Mouse (Mus musculus): ENCODE measurements around the gene Mblac1.
A peak's percentile ranks its signal among the peaks of the same experiment; 100 is the strongest.
"Not testable (repeated sequence)": the region's sequence is repeated elsewhere in the genome, so short reads cannot be mapped to it uniquely, and the experiment has no call there.

Mblac1 gene

DNA sequence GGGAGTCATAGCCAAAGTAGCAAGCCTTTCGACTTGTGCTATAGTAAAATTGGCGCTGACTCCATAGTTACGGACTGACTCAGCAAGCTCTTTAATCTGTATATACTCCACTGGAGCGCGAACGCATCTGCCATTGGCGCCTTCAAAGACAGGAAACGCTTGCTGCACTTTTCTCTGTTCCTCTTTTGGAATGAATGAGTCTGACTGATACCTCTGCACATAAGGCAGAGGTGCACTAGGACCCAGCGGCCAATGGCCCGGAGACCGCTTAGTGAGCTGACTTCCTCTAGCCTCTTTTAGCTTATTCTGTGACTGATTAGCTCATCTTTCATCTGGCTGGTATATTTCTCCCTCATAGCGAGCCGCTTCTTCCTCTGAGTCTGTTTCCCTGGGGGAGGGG lies 22.5 kb downstream of the Mblac1 start:
- DNase-seq (ENCODE audit: low spot score): not testable (repeated sequence)

DNA sequence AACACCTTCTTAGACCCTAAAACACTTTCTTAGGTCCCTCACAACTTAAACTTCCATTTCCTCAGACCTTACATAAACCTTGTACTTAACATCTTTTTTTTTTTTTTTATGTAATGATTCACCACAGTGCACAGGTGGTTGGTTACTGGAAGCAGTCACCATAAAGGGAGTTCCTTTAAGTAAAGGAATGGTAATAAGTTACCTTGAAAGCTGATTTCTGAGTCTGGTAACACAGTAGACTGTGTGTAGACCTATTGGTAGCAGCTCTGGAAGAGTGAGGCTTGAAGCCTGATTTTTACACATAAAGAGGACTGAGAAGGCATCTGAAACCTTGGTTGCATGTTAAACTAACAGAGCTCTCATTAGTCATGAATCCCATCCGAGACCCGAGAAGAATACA lies 25.8 kb downstream of the Mblac1 start:
- no peak for DNase-seq (ENCODE audit: low spot score)

DNA sequence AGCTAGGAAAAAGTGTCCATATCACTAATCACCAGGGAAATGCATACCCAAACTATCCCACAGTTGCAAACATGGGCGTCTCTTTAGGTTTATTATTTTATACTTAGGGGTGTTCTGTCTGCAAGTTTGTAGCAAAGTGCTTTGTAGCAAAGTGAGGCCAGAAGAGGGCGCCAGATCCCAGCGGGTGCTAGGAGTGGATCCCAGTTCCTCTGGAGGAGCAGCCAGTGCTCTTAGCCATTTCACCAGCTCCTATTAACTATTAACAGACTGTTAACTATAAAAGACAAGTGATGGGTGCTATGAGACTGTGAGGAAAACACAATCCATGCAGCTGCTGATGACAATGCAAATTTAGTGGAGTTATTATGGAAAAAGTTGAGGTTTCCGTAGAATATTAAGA lies 28.0 kb downstream of the Mblac1 start:
- DNase-seq (ENCODE audit: low spot score): peak; percentile 93

DNA sequence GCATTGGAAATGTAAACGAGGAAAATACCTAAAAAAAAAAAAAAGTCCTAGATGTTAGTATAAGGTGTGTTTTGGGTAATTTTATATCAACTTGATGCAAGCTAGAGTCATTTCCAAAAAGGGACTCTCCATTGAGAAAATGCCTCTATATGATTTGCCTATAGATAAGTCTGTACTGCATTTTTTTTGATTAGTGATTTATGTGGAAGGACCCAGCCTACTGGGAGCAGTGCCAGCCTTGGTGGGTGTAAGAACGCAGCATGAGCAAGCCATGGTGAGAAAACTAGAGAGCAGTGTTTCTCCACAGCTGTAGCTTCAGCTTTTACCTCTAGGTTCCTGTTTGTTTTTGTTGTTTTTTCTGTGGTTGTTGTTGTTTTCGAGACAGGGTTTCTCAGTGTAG lies 29.2 kb downstream of the Mblac1 start:
- no peak for DNase-seq (ENCODE audit: low spot score)

DNA sequence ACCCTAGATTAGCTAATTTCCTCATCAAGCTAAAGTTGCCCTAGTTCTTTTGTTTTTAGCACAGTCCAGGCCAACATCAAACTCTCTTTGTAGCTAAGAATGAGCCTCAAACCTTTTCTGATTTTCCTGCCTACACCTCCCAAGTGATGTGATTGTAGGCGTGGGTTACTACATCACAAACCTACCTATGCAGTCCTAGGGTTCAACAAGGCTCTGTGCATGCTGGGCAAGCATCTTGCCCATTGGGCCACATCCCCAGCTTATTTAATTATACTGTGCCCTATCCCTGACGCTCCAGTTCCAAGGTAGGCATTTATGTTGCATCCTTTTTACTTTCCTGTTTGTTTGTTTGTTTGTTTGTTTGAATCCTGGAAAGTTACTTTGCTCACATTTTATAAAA lies 31.6 kb downstream of the Mblac1 start, which contains the start of gene Nxpe5:
TSS of gene Nxpe5 (plus strand) at position 199 of the 400 bp plus-strand sequence.
- DNase-seq (ENCODE audit: low spot score): no peak

DNA sequence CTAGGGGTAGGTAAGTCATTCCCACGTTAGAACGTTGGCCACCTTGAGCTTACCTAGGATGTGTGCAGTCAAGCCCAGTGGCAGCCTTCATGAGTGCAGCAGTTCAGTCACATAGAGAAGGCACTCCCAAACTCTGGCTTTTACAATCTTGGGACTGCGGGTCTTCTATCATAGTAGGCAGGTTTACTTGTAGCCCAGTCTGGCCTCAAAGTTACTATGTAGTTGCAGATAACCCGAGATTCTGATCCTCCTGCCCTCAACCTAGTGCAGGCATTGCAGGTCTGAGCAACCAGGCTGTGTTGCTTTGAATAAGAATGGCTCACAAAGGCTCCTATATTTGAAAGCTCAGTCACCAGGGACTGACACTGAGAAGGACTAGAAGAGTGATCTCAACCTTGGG lies 32.4 kb downstream of the Mblac1 start:
- DNase-seq (ENCODE audit: low spot score): no peak

DNA sequence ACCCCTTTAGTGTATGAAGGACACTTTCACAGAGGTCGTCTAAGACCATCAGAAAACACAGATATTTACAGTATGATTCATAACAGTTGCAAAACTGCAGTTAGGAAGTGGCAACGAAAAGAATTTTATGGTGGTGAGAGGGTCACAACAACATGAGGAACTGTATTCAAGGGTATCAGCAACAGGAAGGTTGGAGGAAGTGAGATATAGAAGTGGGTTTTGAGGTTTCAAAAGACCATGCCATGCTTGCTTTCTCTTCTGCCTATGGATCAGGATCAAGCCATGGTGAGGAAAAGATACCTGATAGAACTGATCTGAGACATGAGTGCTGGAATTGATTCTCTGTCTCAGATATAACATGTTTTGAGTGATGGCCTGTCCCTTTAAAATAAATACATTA lies 33.3 kb downstream of the Mblac1 start:
- no peak for DNase-seq (ENCODE audit: low spot score)

DNA sequence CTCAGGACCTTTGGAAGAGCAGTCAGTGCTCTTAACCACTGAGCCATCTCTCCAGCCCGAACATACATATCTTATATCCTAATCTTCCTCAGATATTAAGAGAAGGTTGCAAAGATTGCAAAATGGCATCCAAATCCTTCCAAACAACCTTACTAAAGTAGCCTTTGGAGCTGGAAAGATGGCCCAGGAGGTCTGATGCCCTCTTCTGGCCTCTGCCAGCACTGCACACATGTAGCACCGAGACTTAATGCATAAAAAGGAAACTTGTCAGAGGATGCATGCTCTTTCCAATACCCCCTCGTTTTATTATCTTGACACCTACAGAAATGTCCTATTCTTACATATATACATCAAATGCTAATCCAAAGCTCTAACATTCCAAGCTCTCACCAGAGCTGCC lies 33.9 kb downstream of the Mblac1 start:
- no peak for DNase-seq (ENCODE audit: low spot score)

DNA sequence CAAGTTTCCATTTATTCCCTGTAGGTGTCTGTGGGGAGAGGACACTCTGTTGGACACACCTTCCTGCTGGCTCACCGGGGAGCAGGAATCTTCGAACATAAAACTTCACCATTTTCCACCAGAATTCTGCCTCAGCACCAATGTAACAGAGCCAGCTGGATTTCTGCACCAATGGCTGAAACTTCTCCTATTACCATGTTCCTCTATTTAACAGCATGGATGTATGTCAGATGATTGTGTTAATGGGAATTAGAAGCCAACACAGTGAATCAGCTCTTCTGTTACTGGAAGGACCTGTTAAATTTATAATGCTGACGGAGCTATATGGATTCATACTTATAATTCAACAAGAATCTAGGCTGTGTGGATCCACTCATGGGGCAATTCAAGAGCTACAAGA lies 35.4 kb downstream of the Mblac1 start:
- DNase-seq (ENCODE audit: low spot score): no peak

DNA sequence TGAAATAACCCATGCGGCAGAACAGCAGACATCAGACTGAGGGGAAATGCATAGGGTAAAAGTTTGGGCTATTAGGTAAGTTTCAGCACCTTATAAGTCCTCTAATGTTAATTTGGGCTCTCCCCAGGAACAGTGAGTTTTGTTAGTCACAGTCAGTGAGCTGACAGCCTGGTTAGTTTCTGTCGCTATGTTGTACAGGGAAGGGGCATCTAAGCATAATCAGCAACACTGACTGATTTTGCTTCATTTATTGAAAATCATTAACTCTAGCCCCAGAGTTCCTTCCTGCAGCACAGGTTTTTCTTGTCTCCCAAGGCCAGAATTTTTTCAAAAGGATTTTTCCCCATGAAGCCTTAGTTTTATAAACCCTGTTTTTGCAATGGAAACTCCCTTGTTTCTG lies 39.7 kb downstream of the Mblac1 start:
- no peak for DNase-seq (ENCODE audit: low spot score)

DNA sequence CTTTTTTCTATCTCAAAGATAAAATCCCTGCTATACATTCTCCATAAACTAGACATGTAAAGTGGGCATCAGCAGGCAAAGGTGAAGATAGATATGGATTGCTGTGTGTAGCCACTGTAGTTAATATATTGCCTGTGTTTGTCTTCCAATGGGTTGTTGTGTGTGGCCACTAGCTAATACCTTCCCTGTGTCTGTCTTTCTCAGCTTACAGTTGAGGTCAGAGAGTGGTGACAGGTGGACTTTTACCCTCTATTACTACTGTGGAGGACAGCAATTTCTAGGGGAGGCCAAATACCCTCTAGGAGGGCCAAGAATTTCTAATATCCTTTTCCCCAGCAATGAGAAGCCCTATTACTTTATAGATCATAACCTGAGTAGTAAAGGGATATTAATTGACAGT lies 40.1 kb downstream of the Mblac1 start:
- DNase-seq (ENCODE audit: low spot score): no peak

DNA sequence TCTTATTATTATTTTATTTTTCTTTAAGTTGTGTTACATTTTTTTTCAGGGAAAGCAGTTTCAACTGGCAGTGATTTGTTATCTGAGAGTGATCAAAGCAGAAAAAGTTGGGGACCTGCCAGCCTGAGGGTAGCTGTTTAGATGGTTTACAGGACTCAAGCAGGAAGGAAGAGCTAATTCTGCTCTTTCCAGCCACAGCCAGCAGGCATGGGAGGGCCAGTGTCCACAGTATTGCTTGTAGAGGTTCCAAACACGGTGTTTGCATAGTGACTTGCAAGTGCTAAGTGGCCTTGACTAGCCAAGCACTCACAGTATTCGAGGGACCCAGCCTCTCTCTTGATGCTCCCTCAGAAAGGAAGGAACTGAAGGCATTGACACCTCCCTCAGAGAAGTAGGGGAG lies 47.4 kb downstream of the Mblac1 start:
- no peak for DNase-seq (ENCODE audit: low spot score)
